Mouse (Mus musculus): ENCODE data around the gene Il22ra1. TPM values are rescaled to one million over a fixed set of nuclear protein-coding genes. Genes with fewer than 3 reads are reported as not detected.

The Il22ra1 gene
- total RNA-seq, 2 experiments from 2014 or later: 0.24 to 0.26 TPM

DNA sequence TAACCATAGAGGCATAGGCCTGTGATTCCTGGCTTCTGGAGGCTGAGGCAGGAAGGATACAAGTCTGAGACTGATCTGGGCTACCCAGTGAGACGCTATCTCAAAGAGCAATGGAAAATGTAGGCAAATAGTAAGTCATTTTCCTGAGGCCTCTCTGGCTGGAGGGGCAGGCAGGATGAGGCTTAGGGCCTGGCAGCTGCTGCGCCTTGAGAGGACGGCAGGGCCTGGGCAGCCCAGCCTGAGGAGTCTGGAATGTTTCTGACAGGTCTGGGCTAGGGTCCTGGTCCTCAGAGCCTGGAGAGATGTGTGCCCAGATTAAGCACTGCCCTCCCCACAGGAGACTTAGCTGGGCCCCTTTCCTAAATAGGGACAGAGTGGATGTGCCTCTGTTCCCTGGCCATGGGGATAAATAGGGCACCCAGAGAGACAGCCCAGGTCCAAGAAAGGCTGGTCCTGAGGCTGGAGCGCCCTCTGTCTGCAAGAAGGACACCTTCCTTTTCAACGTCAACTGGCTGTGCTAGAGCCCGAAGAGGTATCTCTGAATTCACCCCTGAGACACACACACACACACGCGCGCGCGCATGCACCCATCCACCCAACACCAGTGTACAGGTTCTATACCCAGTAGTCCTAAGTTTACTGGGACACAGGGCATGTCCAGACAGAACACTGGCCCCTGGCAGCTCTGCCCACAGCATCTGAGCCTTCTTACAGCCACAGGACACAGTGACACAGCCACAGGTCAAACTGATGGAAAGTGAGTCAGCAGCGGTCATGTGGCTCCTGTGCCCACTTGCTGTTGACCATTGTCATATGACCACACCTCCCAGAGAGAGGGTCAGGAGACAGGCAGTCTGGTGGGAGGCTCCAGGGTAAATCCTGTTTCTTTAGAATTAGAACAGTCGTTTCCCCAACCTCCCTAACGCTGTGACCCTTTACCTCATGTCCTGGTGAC is 40.9 kb downstream of the Il22ra1 start:
- peak; percentile 58 for DNase-seq
- intact Hi-C loops (cut with DNase I): no loop called here

DNA sequence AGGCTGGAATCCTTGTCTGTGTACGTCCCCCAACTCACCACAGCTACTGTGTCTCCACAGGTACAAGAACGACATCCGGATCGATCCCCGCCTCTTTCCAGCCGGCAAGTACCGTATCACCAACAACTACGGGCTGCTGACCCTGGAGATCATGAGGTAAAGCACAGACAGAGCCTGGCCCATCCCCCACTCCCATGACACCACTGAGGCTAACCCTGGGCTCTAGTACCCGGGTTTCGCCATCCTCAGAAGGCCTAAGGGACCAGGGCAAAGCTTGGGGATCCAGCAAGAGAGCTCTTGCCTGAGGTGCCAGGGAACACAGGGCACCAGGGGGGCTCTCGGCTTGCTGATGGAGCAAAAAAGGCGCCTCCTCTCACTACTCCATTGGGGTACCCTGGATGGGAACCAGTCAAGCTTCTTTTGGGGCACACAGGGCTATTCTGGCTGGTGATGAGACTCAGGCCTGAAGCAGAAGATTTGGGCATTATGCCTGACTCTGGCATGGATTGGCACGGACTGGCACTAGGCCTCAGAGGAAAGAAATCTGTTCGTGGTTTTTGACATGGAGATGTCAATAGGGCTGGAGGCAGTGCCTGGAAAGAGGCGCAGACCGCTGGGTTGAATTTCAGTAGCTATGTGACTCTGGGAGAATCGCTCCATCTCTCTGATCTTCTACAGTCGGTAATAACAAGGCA is 42.8 kb downstream of the Il22ra1 start:
- intact Hi-C loops (cut with DNase I): no loop called here
- DNase-seq: peak; percentile 19

DNA sequence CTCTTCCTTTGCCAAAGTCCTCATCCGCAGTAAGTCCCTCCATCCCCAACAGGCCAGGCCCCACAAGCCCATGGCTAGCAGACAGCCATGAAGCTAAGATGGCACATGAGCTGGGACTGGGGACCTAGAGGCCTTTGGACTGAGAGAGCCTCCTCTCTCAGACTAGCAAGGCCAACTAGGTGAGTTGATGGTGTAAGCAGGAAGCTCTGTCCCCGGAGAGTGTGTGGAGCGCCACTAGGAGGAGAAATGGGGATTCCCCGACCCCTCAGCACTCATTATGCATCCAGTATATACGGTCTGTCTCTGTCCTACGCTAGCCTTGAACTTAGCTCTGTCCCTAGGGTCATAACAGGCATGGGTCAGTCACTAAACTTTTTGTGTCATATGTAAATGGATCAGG is 43.6 kb downstream of the Il22ra1 start:
- intact Hi-C loops (cut with DNase I): no loop called here
- no peak for DNase-seq

GRCm38 (mm10) chr4:135772671-135773070 is 44.7 kb downstream of the Il22ra1 start:
- DNase-seq: no peak
- intact Hi-C loops (cut with DNase I): no loop called here

DNA sequence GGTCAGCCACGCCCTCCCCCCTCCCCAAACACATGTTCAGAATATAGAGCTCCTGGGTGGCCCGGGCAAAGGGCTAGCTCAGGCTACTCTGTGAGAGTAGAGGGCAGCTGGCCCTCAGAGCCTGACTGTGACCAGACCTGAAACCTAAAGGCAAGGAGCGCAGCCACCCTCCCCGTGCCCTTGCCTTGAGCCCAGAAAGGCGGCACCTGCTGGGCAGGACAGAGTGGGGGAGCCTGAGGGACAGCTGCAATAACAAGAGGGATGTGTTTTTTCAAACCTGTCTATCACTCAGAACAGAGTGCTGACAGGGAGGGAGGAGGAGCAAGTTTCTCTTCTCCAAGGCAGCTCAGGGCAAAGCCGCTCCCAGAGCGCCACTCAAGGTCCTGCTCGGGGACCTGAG is 46.5 kb downstream of the Il22ra1 start:
- DNase-seq: no peak
- intact Hi-C loops (cut with DNase I): no loop called here

DNA sequence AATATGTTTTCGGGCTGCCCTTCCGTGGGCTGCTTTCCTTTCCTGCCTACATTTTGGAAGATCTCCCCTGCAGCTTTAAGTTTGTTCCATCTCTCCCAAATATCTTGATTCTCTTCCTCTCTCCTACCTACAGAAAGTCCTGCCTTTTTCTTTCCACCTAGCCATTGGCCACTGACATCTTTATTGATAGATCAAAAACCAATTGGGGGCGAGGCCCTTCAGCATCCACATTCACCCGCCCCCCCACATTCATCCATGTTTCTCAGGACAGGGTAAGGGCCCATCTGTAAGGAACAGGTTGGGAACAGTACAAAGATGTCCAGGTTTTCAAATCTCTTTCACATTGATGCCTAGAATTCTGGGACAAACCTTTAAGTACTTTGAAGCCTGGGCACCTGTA is 48.9 kb downstream of the Il22ra1 start:
- no peak for DNase-seq
- intact Hi-C loops (cut with DNase I): no loop called here

- intact Hi-C loops (cut with DNase I): no loop called here
- no peak for DNase-seq
Measured at GRCm38 (mm10) chr4:135779661-135780060, 51.7 kb downstream of the Il22ra1 start.

DNA sequence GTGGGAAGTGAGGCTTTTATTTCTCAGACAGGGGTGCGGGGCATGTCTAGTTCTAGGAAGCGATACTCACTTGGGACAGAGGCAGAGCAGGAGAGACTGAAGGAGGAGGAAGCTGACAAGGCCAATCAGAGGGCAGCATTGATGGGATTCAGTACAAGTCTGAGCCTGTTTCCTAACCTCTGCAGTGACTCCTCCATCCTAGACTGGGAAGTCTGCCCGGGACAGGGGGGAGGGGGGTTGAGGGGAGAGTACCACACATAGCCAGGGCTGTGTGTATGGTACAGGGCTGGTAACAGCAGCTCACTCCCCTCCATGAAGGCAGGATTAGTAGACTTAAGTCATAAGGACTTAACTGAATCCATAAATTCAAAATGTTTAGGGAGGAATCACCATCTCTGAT is 52.3 kb downstream of the Il22ra1 start:
- intact Hi-C loops (cut with DNase I): no loop called here
- DNase-seq: no peak

DNA sequence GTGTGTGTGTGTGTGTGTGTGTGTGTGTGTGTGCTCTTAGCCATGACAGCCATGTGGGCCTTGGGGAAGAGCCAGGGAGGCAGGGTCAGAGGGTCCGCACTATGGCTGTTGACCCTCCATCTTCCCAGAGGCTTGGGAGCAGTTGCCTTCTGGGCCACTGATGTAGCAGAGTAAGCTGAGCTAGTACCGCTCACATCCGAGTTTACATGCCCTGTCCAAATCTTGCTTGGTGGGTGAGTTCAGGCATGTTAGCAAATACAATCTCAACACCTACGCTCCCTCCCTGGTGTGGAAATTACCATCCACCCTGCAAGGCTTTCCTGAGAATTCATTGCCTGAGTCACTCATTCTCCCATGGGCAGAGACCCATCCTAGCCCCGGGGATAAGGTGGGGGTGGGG is 53.3 kb downstream of the Il22ra1 start:
- intact Hi-C loops (cut with DNase I): no loop called here
- DNase-seq: no peak

GRCm38 (mm10) chr4:135786581-135786980 is 58.6 kb downstream of the Il22ra1 start:
- intact Hi-C loops (cut with DNase I): no loop called here

GRCm38 (mm10) chr4:135787271-135787670 is 59.3 kb downstream of the Il22ra1 start:
- DNase-seq: no peak
- intact Hi-C loops (cut with DNase I): no loop called here

More at GRCm38 (mm10) chr4:135786581-135786980, 58.6 kb downstream of the Il22ra1 start:
- DNase-seq: no peak

DNA sequence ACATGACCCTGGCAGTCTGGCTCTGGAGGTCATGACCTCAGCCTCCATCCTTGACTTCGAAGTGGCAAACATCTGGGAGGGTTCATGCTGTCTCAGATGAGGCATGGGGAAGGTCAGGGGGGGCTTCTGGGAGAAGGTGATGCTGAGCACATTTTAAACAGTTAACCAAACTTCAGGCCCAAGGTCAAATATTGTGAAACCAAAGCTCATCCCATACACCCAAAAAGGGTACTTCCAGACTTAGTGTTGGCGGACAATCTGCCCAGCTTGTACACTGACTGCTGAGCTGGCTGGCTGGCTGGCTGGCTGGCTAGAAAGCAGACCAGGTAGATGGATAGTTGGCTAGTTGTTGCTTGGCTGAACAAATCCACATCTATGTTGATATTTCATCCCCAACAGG is 61.2 kb downstream of the Il22ra1 start:
- DNase-seq: no peak
- intact Hi-C loops (cut with DNase I): no loop called here

GRCm38 (mm10) chr4:135792821-135793220 is 64.8 kb downstream of the Il22ra1 start:
- intact Hi-C loops (cut with DNase I): no loop called here
- DNase-seq: peak; percentile 18

DNA sequence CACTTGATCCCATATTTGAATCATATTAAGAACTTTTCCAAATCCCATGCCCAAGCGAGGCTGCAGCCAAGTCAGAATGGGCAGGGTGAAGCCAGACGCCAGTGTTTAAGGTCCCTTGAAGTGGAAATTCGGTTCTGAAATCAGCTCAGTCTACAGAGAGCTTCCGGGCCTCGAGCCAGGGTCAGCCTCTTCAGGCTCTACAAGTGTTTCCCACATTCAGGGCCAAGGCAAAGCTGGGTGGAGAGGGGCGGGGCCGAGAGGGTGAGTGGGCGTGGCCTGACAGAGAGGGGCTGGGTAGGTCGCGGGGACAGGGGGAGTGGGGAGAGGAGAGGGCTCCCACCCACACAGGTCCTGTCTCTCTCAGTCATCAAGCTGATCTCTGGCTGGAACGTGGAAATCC is 70.0 kb downstream of the Il22ra1 start:
- DNase-seq: peak; percentile 58
- intact Hi-C loops (cut with DNase I): no loop called here

DNA sequence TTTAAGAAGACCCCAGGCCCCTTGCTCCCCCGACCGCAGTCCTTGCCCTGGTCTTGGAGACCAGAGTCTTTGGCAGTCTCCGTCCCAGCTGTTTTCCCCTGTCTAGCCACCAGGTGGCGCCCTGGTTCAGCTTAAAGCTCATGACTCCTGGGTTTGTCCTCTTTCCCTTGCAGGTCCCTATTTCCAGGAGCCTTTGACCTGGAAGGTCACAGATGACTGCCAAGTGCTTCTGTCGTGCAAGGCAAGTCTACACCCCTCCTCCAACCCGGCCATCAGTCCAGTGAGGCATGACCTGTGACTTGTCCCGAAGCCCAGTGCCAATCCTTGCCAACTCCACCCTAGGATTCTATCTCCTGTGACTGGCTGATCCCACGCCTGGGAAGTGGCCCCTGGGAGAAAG is 73.6 kb downstream of the Il22ra1 start:
- peak; percentile 90 for DNase-seq
- intact Hi-C loops (cut with DNase I): loop anchor here (5.0 kb wide), 1 partner anchor 71 kb away; the partner anchor contains the start of gene Pnrc2

Other genes with a start within 250 kb of the Il22ra1 start
- under 1 TPM; 0.16 to 0.24 TPM for gene Stpg1, start 233.4 kb upstream of the Il22ra1 start, total RNA-seq (2021)
- gene Nipal3, start 233.1 kb upstream of the Il22ra1 start, total RNA-seq (2021): 10 to 100 TPM; 35.4 to 44.1 TPM
- under 1 TPM; 0.32 to 0.34 TPM for gene Grhl3, start 154.5 kb upstream of the Il22ra1 start, total RNA-seq (2021)
- under 1 TPM; 0.28 to 0.32 TPM for gene Ifnlr1, start 41.9 kb upstream of the Il22ra1 start, total RNA-seq (2021)
- under 1 TPM; 0.81 to 0.86 TPM for gene Myom3, start 31.5 kb downstream of the Il22ra1 start, total RNA-seq (2021)
- 100 to 1,000 TPM; 103 to 120 TPM for gene Srsf10, start 127.6 kb downstream of the Il22ra1 start, total RNA-seq (2021)
- 10 to 100 TPM; 41.1 to 45.2 TPM for gene Pnrc2, start 145.7 kb downstream of the Il22ra1 start, total RNA-seq (2021)
- gene Cnr2, start 167.2 kb downstream of the Il22ra1 start, total RNA-seq (2021): under 1 TPM; 0.12 to 0.16 TPM
- gene Fuca1, start 192.6 kb downstream of the Il22ra1 start, total RNA-seq (2021): 10 to 100 TPM; 44.2 to 46.8 TPM
- 10 to 100 TPM; 30.2 to 33.9 TPM for gene Hmgcl, start 218.3 kb downstream of the Il22ra1 start, total RNA-seq (2021)
- 10 to 100 TPM; 30.9 to 35.8 TPM for gene Gale, start 235.6 kb downstream of the Il22ra1 start, total RNA-seq (2021)
- 100 to 1,000 TPM; 110 to 122 TPM for gene Lypla2, start 244.5 kb downstream of the Il22ra1 start, total RNA-seq (2021)

Data from left cerebral cortex, postnatal 4 days (tissue).